Mouse (Mus musculus): Measurements from ENCODE around the gene Irf1.

- no peak for TF ChIP-seq CTCF (conservative IDR thresholded peaks at IDR 0.05 in 1 of 2, IDR thresholded peaks at IDR 0.05 in 1 of 2; ENCODE audit: low read depth in 2 of 2, low read length in 2 of 2)
- TF ChIP-seq EP300 (IDR thresholded peaks at IDR 0.05; ENCODE audit: low read length) = no peak
- no peak for TF ChIP-seq NRF1 (IDR thresholded peaks at IDR 0.05; ENCODE audit: low read depth, low read length)
- TF ChIP-seq TBP (conservative IDR thresholded peaks at IDR 0.05; ENCODE audit: low read depth, low read length) = no peak
These were observed 40.3 kb downstream of the Irf1 start for GRCm38 (mm10) chr11:53810156-53810555.
